Mouse (Mus musculus) adrenal gland, postnatal 36 days (tissue): ENCODE data around the gene Pm20d1. TPM values are rescaled to one million over a fixed set of nuclear protein-coding genes. Genes with fewer than 3 reads are reported as not detected.

Experiments used
- DNase-seq, 2 experiments: peaks; one replicate each; pipeline ENCODE4 v3.0.0; 2021; ENCODE audit warnings: mixed read lengths in 1 of 2
- long read RNA-seq, 2 experiments: library from polyadenylated mRNA; stranded (forward); transcript quantifications; one replicate each; pipeline ENCODE4 v2.0.0; 2021; ENCODE audit warnings: borderline sequencing depth in 2 of 2
- total RNA-seq, 2 experiments: library from RNA; stranded (reverse); gene quantifications; 2 replicates each; pipeline ENCODE4 v1.2.3; 2021

The Pm20d1 gene
- 10 to 100 TPM in 1 of 2 experiments, 1 to 10 TPM in 1; 6.7 to 15.6 TPM for total RNA-seq
- long read RNA-seq, experiment 1, full-length matches to known transcripts = 4 of 6 reads
- long read RNA-seq, experiment 1, partial matches to known transcripts = 1 of 6 reads
- long read RNA-seq, experiment 1, other reads (novel, unspliced or antisense) = 1 of 6 reads
- long read RNA-seq, experiment 2, full-length matches to known transcripts = 4 of 8 reads
- long read RNA-seq, experiment 2, partial matches to known transcripts = 1 of 8 reads
- long read RNA-seq, experiment 2, other reads (novel, unspliced or antisense) = 3 of 8 reads

- peak; percentile 77 to 78 for DNase-seq
Measured at GRCm38 (mm10) chr1:131797202-131797909, at the start of gene Pm20d1. Gene Pm20d1, plus strand, starts transcription at chr1:131797381.

GRCm38 (mm10) chr1:131747761-131748160 is 49.4 kb upstream of the Pm20d1 start:
- peak; percentile 52 to 57 for DNase-seq

DNA sequence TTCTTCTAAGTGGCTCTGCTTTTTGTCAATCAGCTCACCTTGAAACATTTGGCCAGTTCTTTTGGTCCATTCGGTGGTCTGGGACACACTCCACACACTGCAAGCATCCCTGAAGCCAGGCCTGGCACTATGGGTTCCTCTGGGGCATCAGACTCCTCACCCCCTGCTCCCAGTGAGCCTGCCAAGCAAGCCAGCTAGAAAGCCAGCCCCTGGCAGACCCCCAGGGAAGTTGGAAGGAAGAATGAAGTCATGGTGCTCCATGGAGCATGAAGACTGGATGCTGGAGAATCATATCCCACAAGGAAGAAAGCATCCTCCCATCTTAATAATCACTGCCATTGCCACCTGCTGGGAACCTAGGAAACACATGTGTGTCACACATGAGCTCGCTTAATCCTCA is 48.5 kb upstream of the Pm20d1 start:
- no peak for DNase-seq

- DNase-seq = no peak
Measured at GRCm38 (mm10) chr1:131749706-131750545, 47.3 kb upstream of the Pm20d1 start.

DNA sequence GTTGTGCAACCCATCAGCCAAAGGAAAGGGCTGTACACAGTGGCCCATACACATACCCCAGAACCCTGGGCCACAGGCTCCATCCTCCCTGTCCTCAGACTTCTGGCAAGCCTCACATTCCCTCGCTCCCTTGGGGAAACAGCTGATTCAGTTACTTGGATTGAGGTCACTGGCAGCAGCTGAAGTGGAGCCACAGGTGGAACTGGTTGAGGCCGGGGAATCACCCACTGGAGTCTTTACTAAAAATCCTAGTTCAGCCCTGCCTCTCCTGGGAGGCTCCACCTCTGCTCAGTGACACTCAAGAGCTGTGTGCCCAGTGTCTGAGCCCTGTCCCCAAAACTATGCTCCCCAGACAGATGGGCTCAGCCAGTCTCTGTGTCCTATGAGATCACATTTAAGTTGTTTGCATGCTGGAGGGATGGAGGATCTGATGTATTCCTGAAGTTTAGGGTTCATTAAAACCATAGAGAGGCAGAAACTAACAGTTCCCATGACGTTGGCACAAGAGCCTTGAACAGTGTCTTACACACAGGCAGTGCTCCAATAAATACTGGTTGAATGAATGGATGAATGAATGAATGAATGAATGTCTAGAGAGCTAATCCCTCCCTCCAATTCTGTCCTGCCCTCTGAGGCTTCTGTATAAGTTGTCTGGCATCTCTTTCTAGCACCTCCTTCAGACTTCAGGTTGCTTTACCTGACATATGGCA is 45.8 kb upstream of the Pm20d1 start:
- DNase-seq = no peak

- peak; percentile 57 to 76 for DNase-seq
Measured at GRCm38 (mm10) chr1:131751891-131752311, 45.3 kb upstream of the Pm20d1 start.

DNA sequence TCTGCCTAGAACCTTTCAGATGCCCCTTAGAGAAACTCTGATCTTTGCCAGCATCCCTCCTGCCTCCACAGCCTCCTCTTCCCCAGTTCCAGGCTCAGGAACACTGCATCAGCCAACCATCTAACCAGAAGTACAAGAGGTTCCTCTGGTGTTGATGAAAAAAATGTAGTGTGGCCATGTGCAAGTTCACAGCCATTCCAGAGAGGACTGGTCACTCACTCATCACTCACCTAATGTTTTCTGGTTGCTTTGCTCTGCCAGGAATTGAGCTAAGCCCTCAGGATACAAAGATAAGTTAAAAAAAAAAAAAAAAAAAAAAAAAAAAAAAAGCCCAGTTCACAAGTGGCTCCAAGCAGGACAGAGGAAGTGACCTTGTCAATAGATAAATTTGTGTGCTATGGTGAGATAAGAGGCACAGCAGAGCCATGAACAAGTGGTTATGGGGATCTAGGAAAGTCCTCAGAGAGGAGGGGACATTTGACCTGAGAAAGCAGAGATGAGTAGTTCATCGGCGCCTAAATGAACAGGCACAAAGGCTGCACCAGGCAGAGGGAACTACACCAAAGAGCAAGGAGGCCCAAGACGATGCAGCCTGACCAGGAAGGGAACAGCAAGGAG is 42.9 kb upstream of the Pm20d1 start:
- DNase-seq = no peak

- peak; percentile 89 to 92 for DNase-seq
Measured at GRCm38 (mm10) chr1:131754916-131755315, 42.3 kb upstream of the Pm20d1 start.

GRCm38 (mm10) chr1:131757211-131757610 is 40.0 kb upstream of the Pm20d1 start:
- no peak for DNase-seq

- no peak for DNase-seq
Measured at GRCm38 (mm10) chr1:131758796-131759195, 38.4 kb upstream of the Pm20d1 start.

DNA sequence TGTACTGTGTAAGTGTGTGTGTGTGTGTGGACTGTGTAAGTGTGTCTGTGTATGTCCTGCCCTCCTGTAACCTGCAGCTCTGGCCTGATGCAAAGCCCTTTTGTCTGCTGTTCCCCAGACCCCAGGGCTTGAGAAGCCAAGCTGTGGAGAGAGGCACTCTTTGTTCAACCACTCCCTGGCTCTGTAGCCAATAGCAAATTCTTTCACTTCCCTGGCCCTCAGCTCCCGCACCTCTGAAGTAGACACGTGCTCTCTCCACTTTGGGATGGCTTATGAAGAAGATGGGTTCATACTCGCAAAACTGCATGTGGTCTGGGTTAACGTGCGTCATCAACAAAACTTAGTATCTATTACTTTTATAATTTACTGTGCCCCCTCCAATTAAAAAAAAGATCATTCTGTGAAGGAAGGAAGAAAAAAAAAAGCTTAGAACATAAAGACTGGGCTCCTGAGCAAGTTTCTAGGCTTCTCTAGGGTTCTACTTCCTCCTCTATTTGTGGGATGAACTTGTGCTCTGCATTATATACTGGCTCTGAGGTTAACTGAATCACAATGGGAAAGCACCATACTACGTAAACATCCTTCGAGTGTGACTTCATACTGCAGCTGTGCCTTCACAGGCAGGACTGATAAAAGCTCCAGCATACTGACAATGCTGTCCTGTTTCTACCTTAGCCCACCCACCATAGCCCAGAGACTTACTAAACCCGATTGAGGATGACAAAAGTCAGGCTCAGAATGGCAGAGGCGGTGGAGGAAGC is 37.3 kb upstream of the Pm20d1 start:
- DNase-seq = no peak

GRCm38 (mm10) chr1:131760428-131760820 is 36.8 kb upstream of the Pm20d1 start:
- no peak for DNase-seq

DNA sequence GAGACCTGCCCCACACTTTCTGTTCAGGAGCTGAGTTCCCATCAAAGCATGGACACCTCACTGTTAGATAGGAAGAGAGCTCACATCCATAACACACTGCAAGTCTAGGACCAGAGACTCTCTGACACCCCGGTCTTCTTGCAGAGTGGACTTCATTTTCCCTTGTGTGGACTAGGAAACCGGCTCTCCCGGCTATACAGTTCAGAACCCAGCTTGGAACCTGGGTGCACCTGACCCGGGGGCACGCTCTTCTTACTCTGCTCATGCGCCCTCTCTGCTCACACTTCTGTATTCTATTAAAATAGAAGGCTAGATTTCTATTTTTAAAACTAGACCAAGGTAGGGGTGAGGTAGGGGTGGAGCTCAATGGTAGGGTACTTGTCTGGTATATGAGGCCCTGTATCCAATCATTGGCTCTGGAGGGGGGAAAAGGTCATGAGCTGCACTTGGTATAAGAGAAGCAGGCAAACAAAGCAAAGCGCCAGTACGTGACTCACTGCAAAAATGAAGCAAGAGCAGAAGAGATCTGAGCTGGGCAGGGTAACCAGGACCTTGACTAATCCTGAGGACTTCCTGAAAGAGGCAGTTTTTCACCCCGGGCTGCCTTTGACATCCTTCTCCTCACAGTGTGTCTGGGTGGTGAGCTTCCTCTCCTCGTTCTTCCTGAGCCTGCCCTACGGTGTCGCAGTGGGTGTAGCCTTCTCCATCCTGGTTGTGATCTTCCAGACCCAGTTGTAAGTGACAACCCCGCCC is 35.9 kb upstream of the Pm20d1 start:
- peak; percentile 54 to 71 for DNase-seq

GRCm38 (mm10) chr1:131763683-131764082 is 33.5 kb upstream of the Pm20d1 start:
- DNase-seq = no peak

GRCm38 (mm10) chr1:131764581-131765338 is 32.4 kb upstream of the Pm20d1 start:
- DNase-seq = peak in 1 of 2 experiments; percentile 38

DNA sequence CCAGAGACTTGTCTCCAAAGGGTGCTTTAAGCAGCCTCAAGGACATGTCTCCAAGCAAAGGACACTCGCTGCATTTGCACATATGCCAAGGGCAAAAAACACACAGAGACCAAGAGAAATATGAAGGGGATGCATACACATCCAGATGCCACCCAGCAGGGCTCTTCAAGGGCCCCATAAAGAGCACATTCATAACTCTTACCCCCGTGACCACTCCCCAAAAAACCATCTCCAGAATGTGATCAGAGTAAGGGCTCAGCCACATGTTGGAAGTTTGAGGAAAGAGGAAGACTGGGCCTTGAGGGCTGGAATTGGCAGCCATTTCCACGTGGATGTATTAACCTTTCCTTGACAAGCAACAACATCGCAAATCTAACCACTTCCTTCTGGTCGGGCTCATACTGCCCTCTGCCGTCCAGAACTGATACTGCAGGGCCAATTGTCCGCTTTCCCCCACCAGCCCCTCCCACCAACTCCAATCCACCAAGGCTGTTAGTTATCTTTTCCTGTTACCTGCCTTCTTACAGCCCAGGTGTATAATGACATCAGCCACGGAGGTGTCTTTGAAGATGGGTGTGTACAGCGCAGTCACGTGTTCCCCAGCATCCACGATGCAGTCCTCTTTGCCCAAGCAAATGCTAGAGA is 31.7 kb upstream of the Pm20d1 start:
- DNase-seq = peak; percentile 79 to 84

DNA sequence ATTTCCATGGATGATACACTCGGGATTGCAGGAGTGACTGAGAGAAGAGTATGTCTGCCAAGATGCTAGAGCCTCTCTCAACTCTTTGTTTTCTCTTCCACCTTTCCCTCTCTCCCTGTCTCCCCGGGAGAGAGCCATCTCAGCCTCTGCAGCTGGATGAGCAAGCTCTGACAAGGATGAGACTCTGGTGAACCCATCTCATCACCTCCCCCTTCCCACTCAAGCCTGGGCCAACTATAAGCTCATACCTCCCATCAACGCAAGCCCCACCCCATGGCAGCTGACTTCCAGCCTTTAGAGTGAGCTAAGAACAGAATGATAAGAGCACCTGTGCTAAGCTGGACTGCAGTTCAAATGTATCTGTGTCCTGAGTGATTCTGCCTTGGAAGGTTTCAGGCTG is 27.9 kb upstream of the Pm20d1 start:
- DNase-seq = no peak

DNA sequence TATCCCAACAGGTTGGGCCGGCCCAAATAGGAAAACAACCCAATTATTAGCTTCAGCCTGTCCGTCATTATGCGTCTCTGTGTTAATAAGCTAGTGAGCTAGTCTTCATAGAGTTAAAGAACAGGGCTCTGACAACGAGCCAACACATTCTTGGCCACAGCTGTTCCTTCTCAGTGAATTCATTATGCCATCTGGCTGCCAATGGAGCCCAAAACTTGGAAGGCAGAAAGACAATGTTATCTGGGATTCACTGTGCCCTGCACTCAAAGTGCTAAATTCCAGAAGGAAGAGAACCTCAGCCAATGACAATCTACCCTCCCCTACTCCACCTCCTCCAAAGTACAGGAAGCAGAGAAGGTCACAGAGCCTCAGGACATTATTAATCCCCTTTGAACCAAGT is 26.5 kb upstream of the Pm20d1 start:
- peak in 1 of 2 experiments; percentile 41 for DNase-seq

- DNase-seq = no peak
Measured at GRCm38 (mm10) chr1:131771440-131771839, 25.7 kb upstream of the Pm20d1 start.
